Mouse (Mus musculus): ENCODE measurements around the gene Tcf7l1. TPM values are rescaled to one million over a fixed set of nuclear protein-coding genes. Genes with fewer than 3 reads are reported as not detected.
"Not testable (repeated sequence)": the region's sequence is repeated elsewhere in the genome, so short reads cannot be mapped to it uniquely, and the experiment has no call there.

The Tcf7l1 gene
- 18.2 and 21.7 TPM in 2 replicates for polyA plus RNA-seq (2016; fragmentation: Nextera tagmentation; extraction: Ambion mirVana)

DNA sequence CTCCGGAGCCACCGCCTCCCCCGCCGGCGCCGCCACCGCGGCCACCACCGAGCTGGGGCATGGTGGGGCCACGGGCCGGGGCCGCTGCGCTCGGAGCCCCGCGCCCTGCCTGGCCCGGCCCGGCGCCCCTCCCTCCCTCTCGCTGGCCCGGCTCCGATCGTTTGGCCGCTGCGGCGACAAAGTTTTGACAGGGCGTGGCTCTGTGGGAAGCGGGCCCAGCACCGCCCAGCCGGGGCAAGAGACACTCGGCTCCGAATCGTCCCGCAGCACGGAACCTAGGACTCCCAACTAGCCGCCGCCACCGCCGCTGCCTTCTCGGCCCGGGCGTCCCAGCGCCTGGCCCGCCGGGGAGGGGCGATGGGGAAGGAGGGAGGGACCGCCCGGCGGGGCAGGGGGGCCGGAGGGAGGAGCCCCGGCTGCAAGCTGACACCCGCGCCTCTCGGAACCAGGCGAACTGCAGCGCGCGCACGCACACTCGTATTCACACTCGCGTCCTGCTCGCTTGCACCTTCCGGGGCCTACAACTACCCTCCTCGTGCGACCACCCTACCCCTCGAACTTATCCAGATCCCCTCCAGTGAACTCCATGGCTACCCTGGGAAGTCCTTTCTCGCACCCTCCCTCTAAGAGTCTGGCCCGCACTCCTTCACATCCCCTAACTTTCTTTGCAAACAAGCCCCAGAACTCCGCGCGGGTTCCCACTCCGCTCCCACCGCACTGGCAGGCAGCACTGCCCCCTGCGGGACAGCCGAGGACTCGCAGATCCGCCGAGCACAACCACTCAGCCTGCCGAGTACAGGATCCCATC is at the start of gene Tcf7l1:
Gene Tcf7l1 (minus strand): TSS at position 363 of the 808 bp plus-strand sequence.
- Histone ChIP-seq H3K4me1 (peaks cover 19% of the 10 kb centered on the region), H3K27me3 (peaks cover 24% of the 10 kb centered on the region), H3K4me3 (peak within 1 kb of the TSS; percentile 88), H3K9me3 (no peaks in the 10 kb centered on the region), H3K27ac (replicated peaks) (peak within 1 kb of the TSS; percentile 83), H3K4me2 (replicated peaks) (peak within 1 kb of the TSS; percentile 94), H3K9ac (replicated peaks) (peak within 1 kb of the TSS; percentile 81), H3K36me3 (0 out of 2 replicates have a peak, but pooled peaks cover 3% of the 10 kb centered on the region)
- peak; percentile 88 for ATAC-seq (ENCODE audit: low FRiP score, low read depth)
- WGBS, result under 1% methylated on average over 70 of the region's 80 CpGs

DNA sequence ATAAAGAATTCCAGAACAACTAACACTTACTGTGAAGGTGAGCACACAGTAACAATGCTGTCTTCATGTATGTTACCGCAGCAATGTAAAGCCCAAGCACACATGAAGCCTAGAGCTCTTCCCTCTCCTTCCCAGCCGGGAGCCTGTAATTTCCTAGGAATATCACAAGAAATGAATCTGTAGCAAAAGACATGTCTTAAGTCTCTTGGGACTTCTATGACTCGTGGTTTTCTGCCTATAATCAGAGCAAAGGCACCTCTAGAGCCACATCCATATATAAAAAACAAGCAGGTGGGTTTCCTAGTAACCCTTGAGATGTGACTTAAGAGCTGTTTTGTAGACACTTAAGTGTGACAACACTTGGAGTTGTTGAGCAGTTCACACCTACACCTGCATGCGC is 48.7 kb upstream of the Tcf7l1 start:
- ATAC-seq (ENCODE audit: low FRiP score, low read depth), result no peak
- H3K27ac ChIP-seq (replicated peaks), result no peak overlapping the region
- no peak overlapping the region for H3K9ac ChIP-seq (replicated peaks)
- no peak overlapping the region for H3K4me3 ChIP-seq
- H3K27me3 ChIP-seq, result no peaks in the 10 kb centered on the region
- H3K4me2 ChIP-seq (replicated peaks), result no peak overlapping the region
- no peaks in the 10 kb centered on the region for H3K9me3 ChIP-seq
- H3K4me1 ChIP-seq, result no peaks in the 10 kb centered on the region
- peaks cover 26% of the 10 kb centered on the region for H3K36me3 ChIP-seq
- 96% methylated on average over 4 of the region's 4 CpGs for WGBS

DNA sequence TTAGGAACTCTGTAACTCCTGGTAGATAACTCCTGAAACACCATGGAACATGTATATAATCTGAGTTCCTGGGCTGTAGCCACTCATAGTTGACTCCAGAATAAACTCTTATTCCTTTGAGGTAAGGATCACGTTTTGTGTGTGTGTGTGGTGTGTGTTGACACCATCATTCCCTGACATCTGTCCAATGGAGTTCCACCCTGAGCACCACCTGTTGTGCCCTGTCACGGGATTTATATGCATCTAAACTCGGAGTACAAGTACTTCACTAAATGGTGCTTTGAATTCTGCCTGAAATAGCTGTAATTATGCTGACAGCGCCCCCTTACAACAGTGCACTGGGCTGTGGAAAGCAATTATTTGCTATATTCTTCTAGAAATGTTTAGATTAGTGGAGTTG is 45.5 kb upstream of the Tcf7l1 start:
- peaks cover 5% of the 10 kb centered on the region; the same call in 1 of the 2 replicates for H3K36me3 ChIP-seq
- 67% methylated on average over 4 of the region's 4 CpGs for WGBS
- ATAC-seq (ENCODE audit: low FRiP score, low read depth), result no peak
- no peaks in the 10 kb centered on the region for H3K9me3 ChIP-seq
- no peak overlapping the region for H3K27ac ChIP-seq (replicated peaks)
- H3K4me1 ChIP-seq, result no peaks in the 10 kb centered on the region
- H3K9ac ChIP-seq (replicated peaks), result no peak overlapping the region
- H3K4me2 ChIP-seq (replicated peaks), result no peak overlapping the region
- H3K27me3 ChIP-seq, result no peaks in the 10 kb centered on the region
- no peak overlapping the region for H3K4me3 ChIP-seq

DNA sequence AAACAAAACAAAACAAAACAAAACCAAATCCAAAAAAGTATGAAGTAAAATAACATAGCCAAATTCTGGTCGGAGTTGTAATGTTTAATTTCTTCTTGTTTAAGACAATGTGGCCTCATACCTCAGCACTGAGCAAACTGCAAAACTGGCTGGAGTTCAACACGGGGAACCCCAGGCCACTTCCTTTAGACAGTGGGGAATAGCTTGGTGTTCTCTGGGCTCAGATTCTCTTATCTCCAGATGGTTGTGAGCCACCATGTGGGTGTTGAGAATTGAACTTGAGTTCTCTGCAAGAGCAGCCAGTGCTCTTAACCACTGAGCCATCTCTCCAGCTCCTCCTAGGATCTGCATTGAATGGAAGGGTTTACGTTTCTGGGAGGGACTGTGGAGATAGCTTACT is 42.8 kb upstream of the Tcf7l1 start:
- no peak overlapping the region for H3K4me2 ChIP-seq (replicated peaks)
- H3K4me3 ChIP-seq, result no peak overlapping the region
- ATAC-seq (ENCODE audit: low FRiP score, low read depth), result no peak
- 0 out of 2 replicates have a peak, but pooled peaks cover 2% of the 10 kb centered on the region for H3K4me1 ChIP-seq
- H3K9ac ChIP-seq (replicated peaks), result no peak overlapping the region
- no peaks in the 10 kb centered on the region for H3K36me3 ChIP-seq
- WGBS, result 60% methylated on average over 3 of the region's 3 CpGs
- no peak overlapping the region for H3K27ac ChIP-seq (replicated peaks)
- 0 out of 2 replicates have a peak, but pooled peaks cover 4% of the 10 kb centered on the region for H3K9me3 ChIP-seq
- 0 out of 2 replicates have a peak, but pooled peaks cover 1% of the 10 kb centered on the region for H3K27me3 ChIP-seq

DNA sequence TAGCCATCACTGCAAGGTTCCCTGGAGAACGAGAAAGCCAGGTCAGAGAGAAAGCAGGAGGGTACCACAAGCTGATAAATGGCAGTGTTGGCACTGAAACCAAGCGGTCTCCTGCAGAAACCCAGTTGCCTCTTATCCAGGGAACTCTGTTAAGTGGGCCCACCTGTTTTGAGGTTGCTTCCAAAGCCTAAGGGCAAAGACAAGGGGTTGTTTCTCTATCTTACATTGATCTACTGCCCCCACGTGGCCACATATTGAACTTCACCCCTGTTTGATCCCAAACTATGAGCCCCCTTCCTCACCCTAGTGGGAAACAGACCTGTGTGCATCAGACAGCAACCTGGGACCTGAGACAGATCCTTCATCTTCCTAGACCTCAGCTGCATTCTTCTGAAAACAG is 42.2 kb upstream of the Tcf7l1 start:
- Histone ChIP-seq H3K4me2 (replicated peaks) (no peak overlapping the region), H3K4me3 (no peak overlapping the region), H3K27ac (replicated peaks) (no peak overlapping the region), H3K9ac (replicated peaks) (no peak overlapping the region), H3K36me3 (no peaks in the 10 kb centered on the region), H3K27me3 (peaks cover 7% of the 10 kb centered on the region; the same call in 1 of the 2 replicates), H3K4me1 (0 out of 2 replicates have a peak, but pooled peaks cover 2% of the 10 kb centered on the region), H3K9me3 (0 out of 2 replicates have a peak, but pooled peaks cover 4% of the 10 kb centered on the region)
- ATAC-seq (ENCODE audit: low FRiP score, low read depth), result peak; percentile 30; the same call in 1 of the 2 replicates
- 29% methylated on average over 3 of the region's 3 CpGs for WGBS

DNA sequence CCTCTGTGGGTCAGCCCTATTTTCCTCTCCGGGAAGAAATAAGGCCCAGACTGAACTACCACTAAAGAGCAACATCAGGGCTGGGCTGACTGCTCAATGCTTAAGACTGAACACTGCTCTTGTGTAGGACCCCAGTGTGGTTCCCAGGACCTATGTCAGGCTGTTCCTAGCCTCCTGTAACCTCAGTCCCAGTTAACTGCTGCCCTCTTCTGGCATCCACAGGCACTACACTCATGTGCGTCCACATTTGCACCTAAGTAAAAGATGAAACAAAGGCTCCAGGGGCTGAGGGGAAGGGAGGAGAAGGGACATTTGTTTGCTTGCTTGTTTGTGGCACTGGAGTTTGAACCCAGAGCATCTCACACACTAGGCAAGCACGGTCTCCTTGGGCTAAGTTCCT is 39.8 kb upstream of the Tcf7l1 start:
- no peak for ATAC-seq (ENCODE audit: low FRiP score, low read depth)
- 0 out of 2 replicates have a peak, but pooled peaks cover 4% of the 10 kb centered on the region for H3K9me3 ChIP-seq
- H3K36me3 ChIP-seq, result no peaks in the 10 kb centered on the region
- no peak overlapping the region for H3K4me2 ChIP-seq (replicated peaks)
- no peak overlapping the region for H3K9ac ChIP-seq (replicated peaks)
- no peak overlapping the region for H3K27ac ChIP-seq (replicated peaks)
- peaks cover 10% of the 10 kb centered on the region; the same call in 1 of the 2 replicates for H3K27me3 ChIP-seq
- H3K4me3 ChIP-seq, result no peak overlapping the region
- WGBS, result 76% methylated on average over 3 of the region's 3 CpGs
- peaks cover 14% of the 10 kb centered on the region for H3K4me1 ChIP-seq

DNA sequence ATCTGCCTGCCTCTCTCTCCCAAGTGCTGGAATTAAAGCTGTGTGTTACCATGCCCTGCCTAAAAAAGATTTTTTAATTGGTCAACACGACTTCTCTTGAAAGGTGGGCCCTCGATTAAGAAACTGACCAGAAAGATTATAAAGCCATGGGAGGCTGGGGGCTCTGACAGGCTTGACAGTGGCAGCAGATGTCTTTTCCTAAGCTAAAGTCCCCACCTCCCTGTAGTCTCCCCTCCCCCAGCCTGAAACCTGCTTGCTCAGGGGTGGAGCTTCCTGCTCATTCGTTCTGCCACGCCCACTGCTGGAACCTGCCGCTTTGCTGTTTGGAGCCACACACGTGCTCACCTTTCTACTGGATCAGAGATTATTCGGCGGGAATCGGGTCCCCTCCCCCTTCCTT is 39.0 kb upstream of the Tcf7l1 start:
- not testable (repeated sequence) for H3K4me2 ChIP-seq (replicated peaks); H3K4me3 ChIP-seq; H3K36me3 ChIP-seq; H3K9ac ChIP-seq (replicated peaks); H3K27ac ChIP-seq (replicated peaks); ATAC-seq (ENCODE audit: low FRiP score, low read depth); H3K9me3 ChIP-seq
- Histone ChIP-seq H3K4me1 (peaks cover 14% of the 10 kb centered on the region), H3K27me3 (peaks cover 10% of the 10 kb centered on the region; the same call in 1 of the 2 replicates)
- WGBS, result 8% methylated on average over 9 of the region's 9 CpGs

DNA sequence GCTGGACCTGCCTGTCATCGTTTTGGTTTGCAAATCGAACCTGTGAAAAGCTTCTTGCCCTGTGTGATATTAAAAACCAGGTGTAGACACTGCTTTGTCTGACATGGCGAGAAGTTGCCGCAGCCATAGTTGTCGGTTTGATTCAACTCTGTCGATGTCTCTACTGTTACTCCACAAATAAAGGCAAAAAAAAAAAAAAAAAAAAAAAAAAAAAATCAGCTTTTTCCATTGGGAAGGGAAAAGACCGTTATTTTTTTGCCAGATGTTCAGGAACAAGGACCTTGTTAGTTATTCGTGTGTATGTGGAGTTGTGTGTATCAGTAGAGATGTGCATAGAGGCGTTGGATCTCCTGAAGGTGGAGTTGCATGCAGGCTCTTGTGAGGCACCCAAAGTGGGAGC is 36.7 kb upstream of the Tcf7l1 start:
- peaks cover 10% of the 10 kb centered on the region; the same call in 1 of the 2 replicates for H3K27me3 ChIP-seq
- 51% methylated on average over 9 of the region's 9 CpGs for WGBS
- H3K27ac ChIP-seq (replicated peaks), result peak overlapping the region; percentile 66; the same call in 1 of the 2 replicates

DNA sequence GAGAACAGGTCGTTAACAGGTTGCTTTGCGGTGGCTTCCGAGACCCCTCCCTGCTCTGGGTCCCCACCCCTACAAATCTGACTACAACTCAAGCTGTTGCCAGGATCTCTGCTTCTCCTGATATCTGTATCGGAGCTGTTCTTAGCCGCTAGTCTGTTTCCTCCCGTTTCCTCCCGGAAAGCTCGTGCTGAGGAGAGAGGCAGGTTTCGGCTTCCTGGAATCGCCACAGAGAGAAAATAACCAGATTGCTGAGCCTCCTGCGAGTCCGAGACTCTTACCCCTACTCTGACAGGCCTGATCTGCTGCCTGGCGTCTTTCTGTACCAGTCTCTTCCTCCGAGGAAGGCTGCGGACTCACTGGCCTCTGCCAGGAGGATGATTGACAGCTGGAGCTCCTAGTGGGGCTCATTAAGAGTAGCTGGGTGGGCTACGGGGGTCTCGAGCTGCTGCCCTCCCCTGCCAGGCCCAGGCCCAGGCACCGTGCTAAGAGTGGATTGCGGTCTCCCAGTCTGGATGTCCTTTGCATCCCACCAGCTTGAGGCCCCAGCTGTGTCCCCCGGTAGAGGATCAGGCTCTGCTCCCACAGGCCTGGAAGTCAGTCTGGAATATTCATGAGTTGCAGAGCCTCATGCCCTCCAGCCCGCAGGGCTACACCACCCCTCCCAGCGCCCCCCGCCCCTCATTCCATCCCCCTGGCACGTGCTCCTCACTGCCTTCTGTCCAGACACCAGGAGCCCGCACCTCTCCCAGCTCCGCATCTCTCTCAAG is 36.1 kb upstream of the Tcf7l1 start:
- H3K9ac ChIP-seq (replicated peaks), result peak overlapping the region; percentile 49
- H3K27me3 ChIP-seq, result peaks cover 10% of the 10 kb centered on the region; the same call in 1 of the 2 replicates
- H3K4me3 ChIP-seq, result peak overlapping the region; percentile 30
- peak overlapping the region; percentile 57 for H3K4me2 ChIP-seq (replicated peaks)
- H3K9me3 ChIP-seq, result 0 out of 2 replicates have a peak, but pooled peaks cover 4% of the 10 kb centered on the region
- H3K27ac ChIP-seq (replicated peaks), result peak overlapping the region; percentile 66
- H3K4me1 ChIP-seq, result peaks cover 14% of the 10 kb centered on the region
- ATAC-seq (ENCODE audit: low FRiP score, low read depth), result peak; percentile 92
- no peaks in the 10 kb centered on the region for H3K36me3 ChIP-seq
- WGBS, result 5% methylated on average over 26 of the region's 26 CpGs

More for the DNA sequence above, 36.7 kb upstream of the Tcf7l1 start:
- Histone ChIP-seq H3K36me3 (no peaks in the 10 kb centered on the region), H3K9me3 (0 out of 2 replicates have a peak, but pooled peaks cover 4% of the 10 kb centered on the region), H3K4me3 (0 out of 2 replicates have a peak overlapping the region, but pooled peaks have one; percentile 30), H3K9ac (replicated peaks) (no peak overlapping the region), H3K4me2 (replicated peaks) (peak overlapping the region; percentile 57), H3K4me1 (peaks cover 14% of the 10 kb centered on the region)
- no peak for ATAC-seq (ENCODE audit: low FRiP score, low read depth)

DNA sequence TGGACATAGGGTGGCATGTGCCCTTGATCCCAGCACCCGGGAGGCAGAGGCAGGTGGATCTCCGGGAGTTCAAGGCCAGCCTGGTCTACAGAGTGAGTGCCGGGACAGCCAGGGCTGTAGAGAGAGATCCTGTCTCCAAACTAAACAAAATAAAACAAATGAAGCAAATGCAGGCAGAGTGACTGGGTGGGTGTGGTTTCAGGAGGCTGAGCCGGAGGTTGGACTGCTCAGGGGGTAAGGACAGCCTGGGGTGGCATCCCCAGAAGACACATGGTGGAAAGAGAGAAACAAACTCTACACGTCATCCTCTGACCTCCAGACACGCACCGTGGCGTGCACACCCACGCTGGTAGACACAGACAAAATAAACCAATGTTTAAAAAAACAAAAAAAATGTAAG is 24.4 kb upstream of the Tcf7l1 start:
- no peaks in the 10 kb centered on the region for H3K9me3 ChIP-seq
- no peak overlapping the region for H3K4me3 ChIP-seq
- H3K36me3 ChIP-seq, result no peaks in the 10 kb centered on the region
- no peak overlapping the region for H3K4me2 ChIP-seq (replicated peaks)
- ATAC-seq (ENCODE audit: low FRiP score, low read depth), result no peak
- H3K9ac ChIP-seq (replicated peaks), result no peak overlapping the region
- no peaks in the 10 kb centered on the region for H3K27me3 ChIP-seq
- H3K27ac ChIP-seq (replicated peaks), result no peak overlapping the region
- H3K4me1 ChIP-seq, result no peaks in the 10 kb centered on the region
- WGBS, result 72% methylated on average over 9 of the region's 9 CpGs

DNA sequence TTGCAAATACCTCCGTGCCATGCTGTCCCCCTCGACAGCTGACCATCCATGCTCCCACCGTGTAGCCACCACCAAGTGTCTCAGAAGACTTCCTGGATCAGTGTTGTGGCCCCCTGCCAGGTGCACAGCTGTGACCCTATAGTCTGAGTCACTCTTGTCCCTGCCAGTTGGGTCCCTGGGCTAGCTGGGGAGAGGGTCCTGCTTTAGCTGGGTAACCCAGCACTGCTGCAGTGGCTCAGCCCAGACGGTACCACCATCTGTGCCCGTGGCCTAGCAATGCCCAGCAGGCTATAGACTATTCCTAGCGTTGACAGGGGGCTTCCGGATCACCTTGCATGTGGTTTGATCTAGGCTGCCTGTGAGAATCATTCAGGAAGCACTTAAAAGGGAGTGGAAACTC is 21.2 kb upstream of the Tcf7l1 start:
- no peak overlapping the region for H3K4me2 ChIP-seq (replicated peaks)
- H3K36me3 ChIP-seq, result no peaks in the 10 kb centered on the region
- no peak overlapping the region for H3K4me3 ChIP-seq
- H3K27me3 ChIP-seq, result no peaks in the 10 kb centered on the region
- no peaks in the 10 kb centered on the region for H3K4me1 ChIP-seq
- ATAC-seq (ENCODE audit: low FRiP score, low read depth), result no peak
- H3K27ac ChIP-seq (replicated peaks), result no peak overlapping the region
- H3K9ac ChIP-seq (replicated peaks), result no peak overlapping the region
- 74% methylated on average over 7 of the region's 7 CpGs for WGBS
- H3K9me3 ChIP-seq, result no peaks in the 10 kb centered on the region

Data from midbrain, embryonic 12.5 days (tissue).